Mouse (Mus musculus) liver, embryonic 14.5 days (tissue): ENCODE results near the gene Myof. TPM values are rescaled to one million over a fixed set of nuclear protein-coding genes. Genes with fewer than 3 reads are reported as not detected.

Experiments
- ATAC-seq: fragments of 200-750 bp; cut with Nextera tagmentation; 2 replicates; pipeline ENCODE4 v1.8.0; 2017; ENCODE audit warnings: moderate number of reproducible peaks, mild to moderate bottlenecking, moderate library complexity; ENCODE audit not compliant: insufficient read depth
- DNase-seq, 3 experiments: peaks; one replicate each; pipeline ENCODE4 v3.0.0-alpha.2; 2012 to 2013; ENCODE audit warnings: low read depth in 3 of 3, low spot score in 3 of 3
- H3K27ac ChIP-seq: fragments of 300-500 bp; sonication (generic); 2 replicates; pipeline ENCODE4 v1.5.1; 2014; ENCODE audit warnings: moderate library complexity, mild to moderate bottlenecking, control low read depth, inconsistent platforms
- H3K27me3 ChIP-seq: fragments of 300-500 bp; sonication (generic); 2 replicates; pipeline ENCODE4 v1.6.1; 2014; ENCODE audit warnings: mild to moderate bottlenecking, low read length, moderate library complexity; ENCODE audit not compliant: control insufficient read depth, insufficient read depth
- H3K36me3 ChIP-seq: fragments of 300-500 bp; sonication (generic); replicated peaks from 2 replicates; pipeline ENCODE4 v1.6.1; 2014; ENCODE audit warnings: low read depth; ENCODE audit not compliant: control insufficient read depth, insufficient read depth
- H3K4me1 ChIP-seq, 2 experiments: fragments of 200-500 bp in 1 of 2; fragments of 300-500 bp in 1 of 2; sonication (generic) in 1 of 2; replicated peaks; 2 replicates each; pipeline ENCODE4 v1.6.1; 2012 to 2014; ENCODE audit warnings: antibody characterized with exemption in 1 of 2, inconsistent platforms in 1 of 2, low read length in 1 of 2; ENCODE audit not compliant: control insufficient read depth in 2 of 2, insufficient read depth in 2 of 2
- H3K4me2 ChIP-seq: fragments of 300-500 bp; sonication (generic); 2 replicates; pipeline ENCODE4 v1.6.1; 2014; ENCODE audit warnings: low read depth, mild to moderate bottlenecking, control low read depth, moderate library complexity
- H3K4me3 ChIP-seq, 2 experiments: fragments of 200-500 bp in 1 of 2; fragments of 300-500 bp in 1 of 2; sonication (generic) in 1 of 2; 2 replicates each; pipeline ENCODE4 v1.5.1; 2012 to 2014; ENCODE audit warnings: low read depth in 2 of 2, low read length in 2 of 2, mild to moderate bottlenecking in 2 of 2, control low read depth in 1 of 2, inconsistent platforms in 1 of 2, moderate library complexity in 1 of 2; ENCODE audit not compliant: insufficient read depth in 1 of 2
- H3K9ac ChIP-seq: fragments of 300-500 bp; sonication (generic); replicated peaks from 2 replicates; pipeline ENCODE4 v1.6.1; 2014; ENCODE audit warnings: mild to moderate bottlenecking, control low read depth, moderate library complexity
- H3K9me3 ChIP-seq: fragments of 300-500 bp; sonication (generic); 2 replicates; pipeline ENCODE4 v1.6.1; 2016; ENCODE audit warnings: low read length, mixed read lengths; ENCODE audit not compliant: control insufficient read depth
- CTCF ChIP-seq: IDR thresholded peaks from 2 replicates; pipeline ENCODE4 v1.5.1; 2016; ENCODE audit warnings: antibody characterized with exemption, low read depth, control low read depth
- EP300 ChIP-seq: IDR thresholded peaks from 2 replicates; pipeline ENCODE4 v1.6.1; 2016; ENCODE audit warnings: antibody characterized with exemption, low read depth
- WGBS: fragments of 180-500 bp; shearing (Covaris S2); extraction: QIAGEN DNeasy Blood & Tissue Kit; methylation state at CpG from one replicate; pipeline ENCODE4 v1.1.7; 2014; ENCODE audit not compliant: insufficient replicate concordance; 5-methylcytosine and 5-hydroxymethylcytosine counted together
- polyA plus RNA-seq, 2 experiments: library from polyadenylated mRNA; depleted of rRNA in 1 of 2; stranded (reverse) in 1 of 2; unstranded in 1 of 2; fragments of >200 nt; fragmentation: Nextera tagmentation in 1 of 2; extraction: Ambion mirVana in 1 of 2; gene quantifications; 2 replicates each; pipeline versions ENCODE4 v1.2.1 to v1.2.3; 2012 to 2014

Myof gene
- polyA plus RNA-seq, 2 experiments = 1.3 to 2.0 TPM

DNA sequence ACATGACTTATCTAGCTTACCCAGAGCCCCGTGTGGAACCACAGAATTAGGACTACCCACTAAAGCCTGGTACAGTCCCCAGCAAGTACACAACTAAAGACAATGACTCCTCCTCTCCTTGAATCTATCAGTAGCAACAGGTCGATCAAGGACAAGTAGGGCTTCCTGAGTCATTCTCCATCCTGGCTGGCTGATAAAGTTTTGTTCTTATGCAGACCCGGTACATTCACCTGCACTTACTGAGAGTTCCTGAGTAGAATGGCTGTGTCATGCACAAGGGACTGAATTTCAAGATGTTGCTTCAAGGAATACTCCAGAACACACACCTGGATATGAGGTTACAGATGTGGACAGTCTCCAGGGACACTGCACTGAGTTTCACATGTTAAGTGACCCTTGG lies 1.8 kb upstream of the Myof start:
- no peak for TF ChIP-seq CTCF
- no peak for TF ChIP-seq EP300
- H3K9me3 ChIP-seq = no peaks in the 10 kb centered on the region
- ATAC-seq (no peak), DNase-seq (no peak)
- no peak overlapping the region for H3K4me2 ChIP-seq
- no peaks in the 10 kb centered on the region for H3K36me3 ChIP-seq
- H3K4me3 ChIP-seq = no peak overlapping the region
- no peaks in the 10 kb centered on the region; a peak in 1 of 4 replicates for H3K4me1 ChIP-seq
- H3K27ac ChIP-seq = no peak overlapping the region
- no peak overlapping the region for H3K9ac ChIP-seq
- H3K27me3 ChIP-seq = peaks cover 20% of the 10 kb centered on the region
- WGBS = 60% methylated on average over 3 of the region's 3 CpGs

- DNase-seq (no peak), ATAC-seq (no peak)
- Histone ChIP-seq H3K9ac (no peak overlapping the region), H3K4me1 (no peaks in the 10 kb centered on the region; a peak in 1 of 4 replicates), H3K27ac (no peak overlapping the region), H3K36me3 (no peaks in the 10 kb centered on the region), H3K4me2 (peak overlapping the region; percentile 54; the same call in 1 of the 2 replicates), H3K9me3 (no peaks in the 10 kb centered on the region), H3K4me3 (no peak overlapping the region), H3K27me3 (peaks cover 20% of the 10 kb centered on the region)
- WGBS = 29% methylated on average over 5 of the region's 5 CpGs
- TF ChIP-seq EP300 (no peak), CTCF (no peak)
Observed at GRCm38 (mm10) chr19:38042261-38042722, 1.1 kb downstream of the Myof start.

- DNase-seq (no peak), ATAC-seq (no peak)
- Histone ChIP-seq H3K9ac (no peak overlapping the region), H3K4me3 (no peak overlapping the region), H3K4me1 (peaks cover 0 to 3% of the 10 kb centered on the region in 2 experiments; a peak in 1 of 4 replicates), H3K9me3 (no peaks in the 10 kb centered on the region), H3K36me3 (no peaks in the 10 kb centered on the region), H3K4me2 (no peak overlapping the region), H3K27me3 (peaks cover 13% of the 10 kb centered on the region), H3K27ac (no peak overlapping the region)
- TF ChIP-seq CTCF = no peak
- no peak for TF ChIP-seq EP300
- WGBS = 42% methylated on average over 2 of the region's 2 CpGs
Observed at GRCm38 (mm10) chr19:38038267-38038666, 5.1 kb downstream of the Myof start.

DNA sequence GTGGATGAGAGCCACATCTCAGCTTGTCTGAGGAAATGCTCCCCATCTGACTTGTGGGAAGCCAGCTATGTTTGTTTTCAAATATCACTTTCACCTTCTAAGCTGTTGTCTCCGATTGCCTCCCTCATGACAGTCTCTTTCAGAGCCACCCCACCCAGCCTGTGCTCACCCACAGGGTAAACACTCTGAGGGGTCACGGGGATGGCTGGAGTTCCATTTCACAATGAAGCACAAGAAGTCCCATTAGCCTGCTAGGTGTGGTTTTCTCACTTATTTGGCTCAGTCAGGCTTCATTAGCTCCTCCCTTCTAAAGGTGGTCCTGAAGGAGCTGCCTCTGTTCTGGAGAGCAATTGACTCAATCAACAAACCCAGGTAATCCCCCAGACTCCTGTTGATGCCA lies 7.6 kb downstream of the Myof start:
- 32% methylated on average over 2 of the region's 2 CpGs for WGBS
- TF ChIP-seq EP300 = no peak
- TF ChIP-seq CTCF = no peak
- Histone ChIP-seq H3K4me2 (no peak overlapping the region), H3K4me1 (peaks cover 0 to 8% of the 10 kb centered on the region in 2 experiments; a peak in 2 of 4 replicates), H3K9me3 (no peaks in the 10 kb centered on the region), H3K4me3 (no peak overlapping the region), H3K27me3 (no peaks in the 10 kb centered on the region; the same call in 1 of the 2 replicates), H3K9ac (no peak overlapping the region), H3K27ac (no peak overlapping the region), H3K36me3 (no peaks in the 10 kb centered on the region)
- no peak for DNase-seq
- no peak for ATAC-seq

DNA sequence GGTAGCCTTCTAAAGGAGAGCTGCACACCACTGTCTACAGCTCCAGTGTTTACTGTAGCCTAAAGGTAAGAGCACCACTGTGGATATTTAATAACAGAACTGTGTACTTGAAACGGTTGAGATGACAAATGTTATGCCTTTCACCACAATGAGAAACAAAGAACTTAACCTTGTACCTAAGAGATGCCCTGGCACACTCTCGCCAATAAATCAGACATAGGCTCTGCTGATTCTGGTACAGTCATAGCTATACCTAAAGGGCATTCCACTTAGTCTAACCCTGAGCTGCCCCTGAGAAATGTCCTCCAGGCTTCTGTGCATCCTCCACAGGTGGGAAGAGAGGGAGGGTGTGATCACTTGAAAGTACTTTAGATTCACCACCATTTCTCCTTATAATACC lies 8.7 kb downstream of the Myof start:
- Histone ChIP-seq H3K9me3 (no peaks in the 10 kb centered on the region), H3K9ac (no peak overlapping the region), H3K36me3 (no peaks in the 10 kb centered on the region), H3K4me3 (no peak overlapping the region), H3K27me3 (no peaks in the 10 kb centered on the region), H3K27ac (no peak overlapping the region), H3K4me1 (peaks cover 0 to 16% of the 10 kb centered on the region in 2 experiments; a peak in 2 of 4 replicates), H3K4me2 (no peak overlapping the region)
- ATAC-seq = no peak
- DNase-seq = no peak
- no peak for TF ChIP-seq EP300
- TF ChIP-seq CTCF = no peak
- 42% methylated on average over 2 of the region's 2 CpGs for WGBS
